Mouse (Mus musculus): Measurements from ENCODE around the gene Gm5800.
"Not testable (repeated sequence)": the region's sequence is repeated elsewhere in the genome, so short reads cannot be mapped to it uniquely, and the experiment has no call there.

The Gm5800 gene

DNA sequence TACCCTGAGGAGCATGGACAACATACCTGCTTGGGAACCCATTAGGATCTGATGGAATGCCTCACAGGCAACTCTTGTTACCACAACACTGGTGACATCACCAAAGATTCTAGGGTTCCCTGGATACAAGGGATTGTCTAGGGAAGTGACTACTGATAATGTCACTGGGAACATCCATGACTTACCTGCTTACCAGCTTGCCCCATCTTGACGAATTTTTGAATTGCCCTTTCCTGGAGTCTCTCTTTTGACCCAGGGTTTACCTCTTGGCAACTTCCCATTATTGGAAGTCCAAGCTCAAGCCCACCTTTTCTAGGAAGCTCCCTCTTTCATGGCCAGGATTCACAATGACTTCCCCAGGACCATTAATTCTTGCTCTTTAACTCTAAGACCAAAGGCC, at the start of gene Gm5800:
Gene Gm5800 (minus strand): TSS at position 101 of the 400 bp plus-strand sequence.
- in situ Hi-C loops (cut with MseI, MboI): no loop called here

- in situ Hi-C loops (cut with MseI, MboI): no loop called here
These were observed 39.0 kb upstream of the Gm5800 start for GRCm38 (mm10) chr14:51755944-51756343.

- in situ Hi-C loops (cut with MseI, MboI): no loop called here
These were observed 23.6 kb upstream of the Gm5800 start for GRCm38 (mm10) chr14:51740347-51741170.

- in situ Hi-C loops (cut with MseI, MboI): no loop called here
These were observed 22.4 kb upstream of the Gm5800 start for GRCm38 (mm10) chr14:51739150-51739993.

- in situ Hi-C loops (cut with MseI, MboI): no loop called here
These were observed 21.6 kb upstream of the Gm5800 start for GRCm38 (mm10) chr14:51738411-51739149.

GRCm38 (mm10) chr14:51737967-51738366, 21.0 kb upstream of the Gm5800 start:
- in situ Hi-C loops (cut with MseI, MboI): no loop called here

DNA sequence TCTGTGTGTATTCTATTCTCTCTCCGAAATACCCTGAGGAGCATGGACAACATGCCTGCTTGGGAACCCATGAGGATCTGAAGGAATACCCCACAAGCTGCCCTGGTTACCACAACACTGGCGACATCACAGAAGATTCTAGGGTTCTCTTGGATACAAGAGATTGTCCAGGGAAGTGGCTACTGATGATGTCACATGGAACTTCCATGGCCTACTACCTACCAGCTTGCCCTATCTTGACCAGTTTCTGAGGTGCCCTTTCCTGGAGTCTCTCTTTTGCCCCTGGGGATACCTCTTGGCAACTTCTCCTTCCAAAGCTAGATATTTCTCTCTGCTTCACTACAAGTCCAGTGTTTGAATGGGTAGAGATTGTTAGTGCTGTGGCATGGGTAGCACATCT, 21.6 kb downstream of the Gm5800 start, which contains the start of gene Gm17079:
Gene Gm17079 (minus strand): TSS at position 101 of the 400 bp plus-strand sequence.
- in situ Hi-C loops (cut with MseI, MboI): not testable (repeated sequence)

DNA sequence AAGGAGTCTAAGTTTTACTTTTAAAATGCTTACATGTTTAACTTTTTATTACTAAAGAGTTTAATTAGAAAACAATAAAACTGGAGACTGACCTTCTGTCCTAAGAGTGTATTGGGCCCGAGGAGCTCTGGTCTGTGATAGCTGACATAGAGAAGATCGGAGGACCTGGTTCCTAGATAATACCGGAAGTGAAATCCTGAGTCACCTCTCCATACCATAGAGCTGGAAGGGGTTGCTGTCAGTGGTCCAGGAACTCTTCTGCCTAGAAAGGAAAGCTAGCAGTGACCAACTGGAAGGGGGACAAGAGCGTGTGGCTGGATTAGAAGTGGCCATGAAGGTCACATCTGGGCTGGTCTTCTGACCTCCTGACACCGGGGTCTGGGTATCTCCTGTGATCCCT, 39.7 kb downstream of the Gm5800 start:
- in situ Hi-C loops (cut with MseI, MboI): no loop called here
